Mouse (Mus musculus) yolk sac, embryonic 10.5 days (tissue): ENCODE data around the gene Slc40a1.

Experiments used
- DNase-seq: peaks from one replicate; pipeline ENCODE4 v3.0.0-alpha.2; 2017; ENCODE audit warnings: low spot score

The Slc40a1 gene

DNA sequence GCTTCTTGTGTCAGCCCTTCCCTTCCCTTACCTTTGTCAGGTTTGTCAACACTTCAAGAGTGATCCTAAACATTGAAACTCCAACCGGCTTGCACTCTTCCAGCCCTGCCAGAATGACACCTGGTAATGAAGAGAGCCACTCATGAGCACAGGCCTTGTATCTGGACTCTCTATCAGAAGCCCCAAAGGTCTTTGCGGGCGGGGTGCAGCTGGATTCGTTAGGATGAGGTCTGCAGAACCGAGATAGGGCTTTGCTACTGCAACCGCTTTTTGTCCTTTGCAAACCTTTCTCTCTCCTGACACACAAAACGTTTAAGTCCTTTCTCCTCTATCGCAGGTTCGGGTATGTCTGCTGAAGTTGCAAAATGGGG is at the start of gene Slc40a1:
Gene Slc40a1 (minus strand): TSS at position 131 of the 371 bp plus-strand sequence.
- DNase-seq: no peak

DNA sequence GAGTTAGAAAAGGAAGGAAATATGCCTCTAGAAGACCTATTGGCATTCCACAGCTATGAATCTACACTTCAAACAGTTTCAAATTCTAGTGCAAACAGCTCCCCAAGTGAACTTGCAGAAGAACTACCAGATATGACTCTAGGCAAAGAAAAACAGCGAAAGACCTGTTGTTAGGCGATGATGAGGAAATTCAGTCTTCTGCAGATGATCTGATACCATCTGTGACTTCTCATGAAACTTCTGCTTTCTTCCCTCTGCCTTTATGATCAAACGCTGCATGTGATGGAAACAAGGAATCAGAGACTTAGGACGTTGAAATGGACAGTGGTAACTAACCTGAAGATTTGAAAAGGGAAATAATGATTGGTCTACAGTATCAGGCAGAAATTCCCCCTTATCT is 45.0 kb upstream of the Slc40a1 start:
- no peak for DNase-seq

DNA sequence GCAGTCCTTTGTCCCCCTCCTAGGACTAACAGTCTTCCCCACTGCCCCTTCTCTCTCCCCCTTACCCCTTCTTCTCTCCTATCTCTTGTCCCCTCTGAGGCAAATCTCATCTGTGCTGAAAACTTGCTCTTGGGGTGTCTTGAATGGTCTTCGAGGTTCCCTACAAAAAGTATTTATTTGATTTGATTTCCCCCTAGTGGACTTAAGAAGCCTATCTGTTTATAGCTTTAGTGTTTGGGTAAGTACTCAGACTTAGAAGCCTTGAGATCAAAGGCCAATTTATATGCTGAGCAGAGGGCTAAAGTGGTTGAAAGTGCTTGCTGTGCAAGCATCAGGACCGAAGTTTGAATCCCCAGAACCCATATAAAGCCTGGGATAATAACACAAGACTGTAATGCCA is 22.7 kb upstream of the Slc40a1 start:
- DNase-seq: no peak

DNA sequence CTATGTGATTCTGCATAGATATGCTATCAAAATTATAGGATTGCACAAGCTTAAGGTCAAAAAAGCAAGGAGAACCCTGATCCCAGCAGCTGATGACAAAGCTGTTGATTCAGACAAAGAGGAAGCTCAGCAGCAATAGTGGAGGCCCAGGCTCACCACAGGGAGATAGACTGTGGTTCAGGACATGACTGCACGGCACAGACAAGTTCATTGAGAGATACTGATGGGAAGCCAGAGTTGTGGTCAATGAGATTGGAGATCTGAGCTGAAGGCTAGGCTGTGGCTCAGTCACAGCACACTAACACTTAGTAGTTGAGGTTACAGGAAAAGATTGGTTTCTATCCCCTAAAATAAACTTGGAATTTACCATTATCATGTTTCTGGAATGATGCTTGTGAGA is 21.5 kb upstream of the Slc40a1 start:
- no peak for DNase-seq

DNA sequence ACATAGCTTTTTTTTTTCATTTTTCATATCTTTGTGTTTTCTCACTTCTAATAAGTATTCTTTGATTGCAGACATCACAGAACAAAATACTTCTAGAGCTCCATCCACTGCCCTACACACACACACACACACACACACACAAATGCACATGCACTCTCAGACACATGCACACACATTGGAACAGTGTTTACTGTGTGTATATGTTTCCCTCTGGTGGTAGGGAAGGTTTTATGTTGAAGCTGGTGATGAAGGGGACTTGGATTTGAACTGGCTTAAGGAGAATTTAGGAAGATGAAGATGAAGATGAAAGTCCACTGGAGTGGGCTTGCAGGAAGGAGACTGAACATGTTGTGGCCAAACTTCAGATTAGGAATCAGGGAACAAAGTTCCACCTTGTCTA is 4.8 kb upstream of the Slc40a1 start:
- no peak for DNase-seq

DNA sequence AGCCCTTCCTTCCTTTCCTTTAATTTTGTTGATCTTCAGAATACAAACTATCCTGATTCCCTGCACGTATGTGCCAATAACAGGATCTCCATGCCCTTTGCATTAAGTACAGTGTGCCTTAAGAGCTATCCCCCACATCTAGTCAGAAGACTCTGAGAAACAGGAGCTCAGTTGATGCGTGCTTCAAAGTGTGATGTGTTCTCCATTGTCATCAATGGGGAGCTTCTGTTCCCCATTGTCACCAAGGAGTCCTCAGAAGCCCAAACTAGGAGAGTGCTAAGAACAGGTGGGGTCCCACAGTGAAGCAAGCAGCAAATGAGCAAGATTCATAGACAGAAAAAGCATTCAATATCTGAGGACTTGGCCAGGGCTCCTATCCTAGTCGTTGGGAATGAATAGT is 588 bp upstream of the Slc40a1 start:
- DNase-seq: no peak

DNA sequence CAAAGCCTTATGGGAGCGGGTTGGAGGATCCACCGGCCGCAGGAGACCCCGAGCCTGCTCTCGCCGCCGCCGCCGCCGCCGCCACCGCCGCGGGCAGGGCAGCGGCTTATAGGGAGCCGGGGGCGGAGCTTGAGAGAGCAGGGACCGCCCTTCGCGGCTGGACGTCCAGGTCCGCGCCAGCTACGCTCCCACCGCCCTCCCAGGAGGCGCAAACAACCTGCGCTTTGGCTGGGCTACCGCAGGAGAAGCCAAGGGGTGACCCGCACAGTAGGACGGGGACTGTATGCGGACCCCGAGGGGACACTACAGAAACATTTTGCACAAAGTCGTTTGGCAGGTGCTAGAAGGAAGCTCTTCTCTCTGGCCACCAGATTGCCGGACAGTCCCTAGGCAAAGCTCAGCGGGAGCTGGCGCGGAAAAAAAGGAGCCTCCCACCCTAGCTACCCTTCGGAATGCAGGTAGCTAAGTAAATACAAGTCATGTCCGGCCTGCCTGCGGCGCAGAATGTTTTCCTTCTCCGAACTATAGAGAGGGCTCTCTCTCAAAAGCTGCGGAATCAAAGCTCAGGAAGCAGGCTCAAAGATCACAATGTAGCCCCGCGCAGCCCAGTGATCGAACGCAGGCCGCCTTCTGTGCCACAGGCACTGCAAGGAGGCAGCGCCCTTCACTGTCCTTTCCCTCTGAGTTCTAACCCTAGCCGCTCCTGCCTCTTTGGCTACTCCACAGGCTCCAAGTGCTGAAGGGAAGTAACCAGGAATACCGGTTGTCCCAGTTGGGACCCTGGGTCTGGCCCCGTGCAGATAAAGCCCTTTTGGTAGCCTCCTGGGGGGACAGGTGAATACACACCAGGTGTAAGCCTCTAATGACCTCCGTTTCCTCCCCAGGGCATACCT is 577 bp downstream of the Slc40a1 start:
- peak; percentile 91 for DNase-seq

DNA sequence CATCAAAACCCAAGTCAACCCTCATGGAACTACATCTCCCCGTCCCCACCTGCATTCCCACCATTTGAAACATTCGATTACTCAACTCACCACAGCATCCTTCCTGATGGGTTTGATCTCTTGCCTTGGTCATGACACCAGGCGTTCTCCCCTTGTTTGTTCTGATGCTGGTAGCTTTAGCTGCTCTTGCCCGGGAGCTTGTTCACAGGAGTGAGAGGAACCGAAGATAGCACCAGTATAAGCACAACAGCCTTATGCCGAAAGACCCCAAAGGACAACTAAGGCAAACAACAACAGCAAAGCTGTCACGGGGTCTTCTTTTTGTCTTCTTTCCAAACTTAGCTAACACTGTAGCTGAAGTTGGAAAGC is 1.2 kb downstream of the Slc40a1 start:
- DNase-seq: peak; percentile 18

DNA sequence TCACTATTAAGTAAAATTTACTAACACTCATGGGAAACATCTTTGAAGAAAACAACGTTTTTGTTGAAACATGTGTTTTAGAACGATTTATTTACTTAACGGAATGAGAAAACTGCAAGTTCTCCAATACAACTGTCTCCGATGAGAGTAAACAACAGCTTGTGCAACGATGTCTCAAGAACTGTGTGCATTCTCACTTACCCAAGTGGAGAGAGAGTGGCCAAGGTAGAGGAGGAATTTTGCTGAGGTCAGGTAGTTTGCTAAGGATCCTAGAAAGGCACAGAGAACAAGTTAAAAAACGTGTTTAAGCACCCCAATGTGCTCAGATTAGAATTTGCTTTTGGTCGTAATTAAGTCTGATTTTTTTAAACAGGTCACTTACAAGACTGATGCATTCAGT is 1.8 kb downstream of the Slc40a1 start:
- DNase-seq: peak; percentile 59

DNA sequence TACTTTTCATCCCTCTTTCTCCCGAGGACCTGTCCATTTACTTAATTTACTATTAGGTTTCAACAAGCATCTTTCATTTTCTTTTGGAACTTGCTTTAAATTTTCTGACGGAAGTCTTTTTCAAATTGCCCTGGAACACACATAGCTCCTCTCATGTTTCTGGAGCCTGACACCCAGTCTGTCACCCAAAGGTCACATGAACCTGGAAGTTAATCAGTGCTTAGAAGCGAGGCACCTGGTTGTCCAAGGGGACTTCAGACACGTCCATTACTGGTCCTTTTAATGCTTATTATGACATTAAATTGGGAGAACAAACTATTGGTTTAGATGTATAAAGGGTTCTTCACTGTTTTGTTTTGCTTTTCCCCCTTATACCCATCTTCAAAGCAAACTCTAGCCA is 3.0 kb downstream of the Slc40a1 start:
- peak; percentile 51 for DNase-seq

DNA sequence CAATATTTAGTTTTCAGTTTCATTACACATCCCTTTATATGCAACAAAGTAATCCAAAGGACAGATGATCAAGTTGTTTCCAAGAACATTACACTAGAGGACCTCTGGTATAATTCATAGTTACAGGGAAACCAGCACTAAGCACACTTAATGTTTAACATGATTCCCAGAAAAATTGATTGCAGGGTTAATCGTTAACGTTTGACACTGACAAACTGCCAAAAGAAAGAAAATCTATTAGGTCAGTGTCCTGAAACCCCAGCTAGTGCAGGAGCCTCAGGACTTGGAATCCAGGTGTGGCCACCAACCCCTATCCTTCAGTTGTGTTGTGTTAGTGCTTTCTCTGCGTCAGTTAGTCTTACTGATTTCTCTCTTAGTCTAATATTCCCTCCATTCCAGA is 5.6 kb downstream of the Slc40a1 start:
- peak; percentile 68 for DNase-seq

DNA sequence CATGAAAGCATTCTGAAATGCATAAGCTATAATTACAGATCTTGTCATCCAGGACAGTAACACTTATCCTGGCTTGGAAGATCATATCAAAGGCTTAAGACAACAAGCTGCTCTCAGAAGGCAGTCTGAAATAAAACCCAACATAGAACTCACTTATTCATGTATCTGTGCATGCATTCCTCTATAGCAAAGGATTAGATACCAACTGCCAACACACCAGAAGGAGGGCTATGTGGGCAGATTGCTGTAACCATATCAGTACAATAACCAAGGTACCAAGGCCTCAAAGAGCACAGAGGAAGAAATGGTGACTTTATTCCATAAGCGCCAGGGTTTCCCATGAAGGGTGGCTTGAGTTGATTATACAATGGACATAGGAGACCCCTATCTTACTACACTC is 6.6 kb downstream of the Slc40a1 start:
- no peak for DNase-seq

DNA sequence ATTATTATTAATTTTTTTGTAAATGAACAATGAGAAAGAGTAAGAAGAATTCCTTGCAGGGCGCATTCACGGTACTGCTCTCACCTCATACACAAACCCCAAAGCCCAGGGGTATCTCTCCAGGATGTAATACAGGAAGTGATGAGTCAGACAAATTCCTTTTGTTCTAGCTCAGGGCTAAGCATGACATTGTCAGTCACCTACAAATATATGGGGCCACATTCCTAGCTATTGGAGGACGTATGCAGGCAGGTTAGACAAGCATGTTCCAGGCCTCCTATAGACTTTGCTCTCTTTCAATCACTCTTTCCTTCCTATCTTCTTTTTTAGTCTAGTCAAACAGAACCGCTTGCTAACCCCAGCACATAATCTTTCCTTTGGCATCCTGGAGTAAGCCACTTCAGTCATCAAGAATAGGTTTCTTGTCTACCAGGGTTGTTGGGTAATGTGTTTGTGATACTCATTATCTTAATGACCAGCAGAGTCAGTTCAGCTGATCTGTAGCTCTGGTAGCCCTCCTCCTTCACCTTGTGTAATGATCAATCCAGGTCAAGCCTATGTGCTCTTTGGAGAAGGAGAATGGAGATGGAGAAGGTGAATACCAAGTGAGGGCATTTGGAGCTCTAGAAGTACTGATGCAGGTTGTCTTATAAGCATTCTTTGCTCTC is 9.1 kb downstream of the Slc40a1 start:
- peak; percentile 50 for DNase-seq

DNA sequence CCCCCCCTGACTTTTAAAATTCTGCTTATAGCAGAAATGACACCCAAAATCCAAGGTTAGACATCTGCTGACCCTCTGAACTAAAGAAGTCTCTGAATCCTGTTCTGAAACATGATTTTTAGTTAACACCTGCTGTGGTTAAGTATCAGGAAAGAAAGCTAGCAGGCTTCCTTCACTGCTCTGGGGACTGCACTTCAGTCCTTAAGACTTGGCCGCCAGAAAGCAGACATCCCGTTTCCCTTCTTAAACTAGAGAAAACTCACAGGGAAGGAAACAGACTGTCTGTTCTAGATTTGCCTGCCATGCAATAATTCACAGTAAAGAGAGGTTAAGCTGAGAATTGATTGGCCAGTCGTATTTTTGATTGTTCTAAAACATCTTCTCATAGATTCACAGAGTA is 10.1 kb downstream of the Slc40a1 start:
- no peak for DNase-seq

DNA sequence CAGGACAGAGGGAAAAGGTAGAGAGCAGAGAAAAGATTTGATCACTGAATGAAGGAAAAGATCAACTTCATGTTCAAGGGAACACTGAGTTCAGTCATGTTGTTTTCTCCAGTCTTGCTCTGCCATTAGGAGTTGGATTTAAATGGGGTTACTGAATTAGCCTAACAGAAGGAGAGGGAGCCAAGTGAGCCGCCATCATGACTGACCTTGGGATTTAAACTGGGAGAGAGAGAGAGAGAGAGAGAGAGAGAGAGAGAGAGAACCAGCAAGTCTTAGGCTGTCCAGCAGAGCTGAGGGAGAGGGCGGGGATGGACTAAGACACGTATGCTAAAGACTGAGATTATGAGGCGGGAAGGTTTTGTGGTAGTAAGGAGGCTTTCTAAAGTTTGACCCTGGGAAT is 12.1 kb downstream of the Slc40a1 start:
- DNase-seq: no peak

DNA sequence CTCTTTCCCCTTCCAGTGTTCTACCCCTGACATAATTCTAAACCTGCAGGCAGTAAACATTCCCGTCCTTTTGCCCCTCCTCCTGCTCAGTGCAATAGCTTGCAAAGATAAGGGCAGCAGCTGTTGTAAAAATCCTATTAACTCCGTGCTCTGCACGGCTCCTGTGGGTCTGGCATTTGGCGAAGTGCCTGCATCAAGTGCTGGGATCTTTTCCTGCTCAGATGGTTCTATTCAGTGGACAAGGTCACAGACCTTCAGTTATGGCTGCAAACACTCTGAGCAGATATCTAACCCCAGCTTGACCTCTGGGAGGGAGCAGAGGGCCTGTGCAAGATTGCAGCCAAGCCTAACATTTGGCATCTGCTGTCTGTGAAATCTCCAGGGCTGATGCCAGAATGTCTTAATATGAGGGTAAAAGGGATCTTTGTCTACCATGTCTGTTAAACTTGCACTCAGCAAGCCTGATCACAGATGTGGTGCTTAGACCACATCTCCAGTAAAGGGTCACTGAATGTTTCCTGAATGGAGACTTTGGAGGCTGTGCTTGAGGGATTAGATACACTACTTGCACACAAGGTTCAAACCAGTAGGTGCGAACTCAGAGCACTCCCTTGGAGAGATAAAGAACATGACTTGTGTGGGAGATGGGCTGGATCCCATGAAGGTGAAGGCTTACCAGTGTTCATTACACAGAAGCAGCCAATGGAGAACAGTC is 21.1 kb downstream of the Slc40a1 start:
- peak; percentile 81 for DNase-seq

DNA sequence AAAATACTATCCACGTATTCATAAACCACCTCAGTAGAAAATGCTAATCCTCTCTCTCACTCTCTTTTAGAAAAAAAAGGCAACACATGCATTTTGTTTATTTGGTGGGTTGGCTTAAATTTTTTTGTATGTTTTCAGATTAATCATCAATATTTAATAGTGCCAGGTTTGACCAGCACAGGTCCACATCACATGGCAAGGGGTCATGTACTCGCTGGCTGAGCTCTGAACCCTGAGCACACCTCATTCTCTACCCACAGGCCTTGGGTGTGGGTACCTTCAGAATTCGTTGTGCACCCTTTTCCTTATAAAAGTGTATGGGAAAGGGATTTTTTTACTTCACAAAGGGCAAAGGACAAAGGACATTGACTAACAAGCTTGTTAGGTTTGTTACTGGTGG is 22.2 kb downstream of the Slc40a1 start:
- DNase-seq: no peak

DNA sequence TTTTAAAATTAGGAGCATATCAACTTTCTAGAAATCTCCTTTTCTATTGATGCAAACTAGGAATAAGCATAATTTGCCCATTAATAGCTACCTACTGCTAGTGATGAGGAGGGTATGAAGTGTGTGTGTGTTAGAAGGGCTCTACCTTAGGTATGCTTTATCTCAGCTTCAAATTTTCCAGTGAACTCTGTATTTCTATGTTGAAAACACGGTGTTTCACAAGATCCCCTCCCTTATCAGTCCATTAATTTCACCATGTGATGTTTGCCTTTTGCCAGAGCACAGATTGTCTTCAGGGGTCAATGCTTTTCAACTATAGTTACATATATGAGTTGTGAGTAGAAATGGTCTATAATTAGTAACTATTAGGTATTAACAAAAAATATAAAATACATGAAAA is 28.3 kb downstream of the Slc40a1 start:
- DNase-seq: no peak

DNA sequence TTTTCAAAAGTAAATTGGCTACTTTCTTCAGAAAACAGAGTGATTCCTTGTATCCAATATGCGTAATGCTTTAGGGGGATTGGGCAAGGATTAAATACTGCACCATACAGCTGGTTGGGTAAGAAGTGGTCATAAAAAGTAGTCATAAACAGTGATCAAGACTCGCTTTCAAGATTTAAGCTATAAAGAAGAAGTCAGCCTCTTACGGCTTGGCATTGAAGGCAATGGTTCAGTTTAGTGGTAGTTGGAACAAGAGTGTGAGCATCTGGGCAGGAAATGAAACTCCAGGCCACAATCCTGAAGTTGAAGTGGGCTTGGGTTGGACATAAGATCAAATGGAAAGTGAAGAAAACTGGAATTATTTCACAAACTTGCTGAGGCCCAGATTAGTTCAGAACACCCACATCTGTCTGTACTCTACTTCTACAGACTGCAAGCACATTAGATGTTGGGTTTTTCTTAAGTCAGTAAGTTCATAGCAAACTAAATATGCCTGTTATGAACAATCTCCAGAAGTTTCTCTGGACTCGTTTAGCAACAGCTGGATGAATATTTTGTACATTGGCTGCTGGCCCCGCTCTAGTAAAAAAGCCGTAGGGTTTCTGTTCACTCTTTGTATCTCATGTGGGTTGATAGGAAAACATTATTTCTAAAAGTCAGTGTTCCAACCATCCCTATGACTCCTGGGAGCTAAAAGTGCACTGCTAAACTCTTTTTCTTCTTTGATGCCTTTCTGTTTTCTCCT is 32.0 kb downstream of the Slc40a1 start:
- no peak for DNase-seq

DNA sequence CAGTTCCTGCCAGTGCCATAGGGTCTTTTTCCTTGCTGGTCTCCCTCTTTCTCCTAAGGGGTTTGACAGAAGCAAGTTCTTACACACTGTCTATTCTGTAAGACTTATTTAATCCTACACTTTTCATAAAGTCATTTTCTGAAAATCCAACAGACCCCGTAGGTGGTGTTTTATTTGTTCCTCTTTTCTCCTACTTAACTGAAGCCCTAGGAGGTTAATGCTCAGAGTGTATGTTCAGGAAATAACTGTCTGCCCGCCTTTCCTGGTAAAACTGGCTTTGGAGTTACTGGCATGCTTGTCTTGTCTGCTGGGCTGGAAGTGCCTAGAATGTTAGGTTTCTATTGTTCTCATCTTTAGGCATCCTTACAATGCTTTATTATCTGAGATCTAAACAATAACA is 34.3 kb downstream of the Slc40a1 start:
- no peak for DNase-seq

DNA sequence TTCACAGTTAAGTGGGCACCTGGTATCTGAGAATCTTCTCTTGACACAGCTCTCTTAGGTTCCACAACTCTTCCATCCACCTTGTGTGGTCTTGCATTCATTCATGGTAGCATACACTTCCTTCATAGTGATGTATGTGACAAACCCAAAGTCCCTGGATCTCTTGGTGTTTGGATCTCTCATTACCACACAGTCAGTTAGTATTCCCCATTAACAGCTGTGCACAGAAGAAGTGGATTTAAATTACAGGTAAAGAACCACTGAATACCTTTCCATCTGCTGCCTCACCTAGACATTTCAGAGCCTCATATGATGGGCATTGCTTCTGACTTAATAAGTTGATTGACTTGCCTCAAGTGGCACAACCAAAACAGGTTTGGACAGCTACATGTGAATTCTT is 36.1 kb downstream of the Slc40a1 start, which contains the start of gene Gm5269:
Gene Gm5269 (minus strand): TSS at position 101 of the 400 bp plus-strand sequence.
- no peak for DNase-seq

DNA sequence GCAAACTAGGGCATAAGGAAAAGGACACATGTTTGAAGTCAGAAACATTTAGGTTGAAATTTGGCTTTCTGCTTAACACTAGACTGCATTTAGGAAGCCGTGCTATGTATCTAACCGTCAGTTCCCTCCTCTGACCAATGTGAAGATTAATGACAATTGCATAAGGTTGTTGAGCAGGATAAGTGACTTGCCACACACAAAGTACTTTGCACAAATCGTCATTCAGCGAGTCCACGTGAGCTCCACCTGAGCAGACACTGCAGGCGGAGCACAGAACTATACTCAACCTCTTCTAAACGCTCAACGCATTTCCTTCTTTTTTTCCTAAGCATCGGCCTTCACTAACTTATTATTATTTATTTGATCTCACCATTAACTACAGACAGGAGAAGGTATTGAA is 39.5 kb downstream of the Slc40a1 start:
- DNase-seq: no peak
